Mouse (Mus musculus) CH12.LX (cell line): ENCODE measurements around the gene Senp6. TPM values are rescaled to one million over a fixed set of nuclear protein-coding genes. Genes with fewer than 3 reads are reported as not detected.

Experiments
- DNase-seq: peaks from one replicate; pipeline ENCODE4 v3.0.0-alpha.2; 2013; ENCODE audit errors: extremely low read depth
- H3K27ac ChIP-seq: 2 replicates; pipeline ENCODE4 v1.5.1; 2012; ENCODE audit warnings: low read depth, mild to moderate bottlenecking, control low read depth, moderate library complexity; ENCODE audit not compliant: insufficient read depth
- H3K27me3 ChIP-seq: replicated peaks from 2 replicates; pipeline ENCODE3; 2012; ENCODE audit warnings: inconsistent platforms
- H3K36me3 ChIP-seq, 2 experiments: replicated peaks in 1 of 2; 2 replicates each; pipeline versions ENCODE3 to v1.6.1; 2012; ENCODE audit warnings: inconsistent platforms in 1 of 2, low read length in 1 of 2, mild to moderate bottlenecking in 1 of 2, mixed read lengths in 1 of 2, moderate library complexity in 1 of 2; ENCODE audit not compliant: control insufficient read depth in 1 of 2, insufficient read depth in 1 of 2
- H3K4me1 ChIP-seq, 2 experiments: 2 replicates each; pipeline ENCODE4 v1.6.1; 2012; ENCODE audit warnings: inconsistent platforms in 1 of 2, moderate library complexity in 1 of 2; ENCODE audit not compliant: insufficient read depth in 2 of 2, control insufficient read depth in 1 of 2
- H3K4me2 ChIP-seq: 2 replicates; pipeline ENCODE4 v1.6.1; 2012; ENCODE audit warnings: low read depth, mild to moderate bottlenecking, control low read depth; ENCODE audit not compliant: poor library complexity, insufficient read depth, severe bottlenecking
- H3K4me3 ChIP-seq, 3 experiments: fragments of 150-350 bp in 1 of 3; sonication (generic) in 1 of 3; replicated peaks in 1 of 3; 2 replicates each; pipeline versions ENCODE3 to v1.5.1; 2011 to 2012; ENCODE audit warnings: low read depth in 2 of 3, low read length in 2 of 3, mild to moderate bottlenecking in 2 of 3, moderate library complexity in 2 of 3, control low read depth in 1 of 3, improper control_type of control experiment in 1 of 3, inconsistent platforms in 1 of 3, mixed read lengths in 1 of 3; ENCODE audit not compliant: poor library complexity in 1 of 3
- H3K79me2 ChIP-seq: replicated peaks from 2 replicates; pipeline ENCODE4 v1.6.1; 2012; ENCODE audit warnings: mild to moderate bottlenecking, moderate library complexity; ENCODE audit not compliant: control insufficient read depth, poor library complexity, insufficient read depth, severe bottlenecking; ENCODE audit errors: extremely low read depth
- H3K9ac ChIP-seq: 2 replicates; pipeline ENCODE4 v1.6.1; 2012; ENCODE audit warnings: low read depth, mild to moderate bottlenecking, control low read depth, moderate library complexity; ENCODE audit not compliant: insufficient read depth
- H3K9me3 ChIP-seq: replicated peaks from 2 replicates; pipeline ENCODE3; 2012; ENCODE audit warnings: low read length, inconsistent platforms, mixed read lengths
- BHLHE40 ChIP-seq: IDR thresholded peaks from 2 replicates; pipeline ENCODE4 v1.6.1; 2011; ENCODE audit warnings: mild to moderate bottlenecking, low read depth, low read length, improper control_type of control experiment
- CHD1 ChIP-seq: IDR thresholded peaks from 2 replicates; pipeline ENCODE4 v1.6.1; 2012; ENCODE audit warnings: low read depth, low read length, improper control_type of control experiment, inconsistent platforms
- CHD2 ChIP-seq: IDR thresholded peaks from 2 replicates; pipeline ENCODE4 v1.6.1; 2011; ENCODE audit warnings: low read length, improper control_type of control experiment
- CTCF ChIP-seq, 2 experiments: IDR thresholded peaks in 1 of 2; conservative IDR thresholded peaks in 1 of 2; 2 replicates each; pipeline ENCODE4 v1.5.1; 2011 to 2012; ENCODE audit warnings: low read depth in 2 of 2, low read length in 2 of 2, improper control_type of control experiment in 1 of 2, inconsistent platforms in 1 of 2, mild to moderate bottlenecking in 1 of 2, moderate library complexity in 1 of 2
- HCFC1 ChIP-seq: IDR thresholded peaks from 2 replicates; pipeline ENCODE4 v1.6.1; 2012; ENCODE audit warnings: low read depth, mild to moderate bottlenecking, inconsistent platforms, low read length, improper control_type of control experiment
- IRF4 ChIP-seq: IDR thresholded peaks from 2 replicates; pipeline ENCODE4 v1.6.1; 2014; ENCODE audit warnings: low read depth, mild to moderate bottlenecking, inconsistent platforms, low read length, improper control_type of control experiment
- JUN ChIP-seq: IDR thresholded peaks from 2 replicates; pipeline ENCODE4 v1.6.1; 2011; ENCODE audit warnings: low read depth, mild to moderate bottlenecking, low read length, improper control_type of control experiment, moderate library complexity; ENCODE audit not compliant: insufficient read depth
- JUND ChIP-seq: conservative IDR thresholded peaks from 2 replicates; pipeline ENCODE4 v1.6.1; 2011; ENCODE audit warnings: low read depth, low read length, improper control_type of control experiment
- KAT2A ChIP-seq: IDR thresholded peaks from 2 replicates; pipeline ENCODE4 v1.6.1; 2012; ENCODE audit warnings: low read length, improper control_type of control experiment, inconsistent platforms; ENCODE audit not compliant: insufficient replicate concordance
- MAFK ChIP-seq: IDR thresholded peaks from 2 replicates; pipeline ENCODE4 v1.6.1; 2011; ENCODE audit warnings: low read length, improper control_type of control experiment; ENCODE audit not compliant: insufficient replicate concordance
- MAX ChIP-seq: IDR thresholded peaks from 2 replicates; pipeline ENCODE4 v1.6.1; 2011; ENCODE audit warnings: low read length, improper control_type of control experiment
- MAZ ChIP-seq: IDR thresholded peaks from 2 replicates; pipeline ENCODE4 v1.6.1; 2012; ENCODE audit warnings: low read depth, mild to moderate bottlenecking, inconsistent platforms, low read length, improper control_type of control experiment, moderate library complexity
- MXI1 ChIP-seq: IDR thresholded peaks from 2 replicates; pipeline ENCODE4 v1.6.1; 2011; ENCODE audit warnings: mild to moderate bottlenecking, low read depth, low read length, improper control_type of control experiment
- MYC ChIP-seq: IDR thresholded peaks from 2 replicates; pipeline ENCODE4 v1.6.1; 2011; ENCODE audit warnings: low read depth, mild to moderate bottlenecking, improper control_type of control experiment, low read length
- NELFE ChIP-seq: IDR thresholded peaks from 2 replicates; pipeline ENCODE4 v1.6.1; 2011; ENCODE audit warnings: low read depth, low read length, improper control_type of control experiment
- NRF1 ChIP-seq: IDR thresholded peaks from 2 replicates; pipeline ENCODE4 v1.6.1; 2014; ENCODE audit warnings: low read depth, mild to moderate bottlenecking, inconsistent platforms, low read length, improper control_type of control experiment, moderate library complexity
- POLR2A ChIP-seq: IDR thresholded peaks from 2 replicates; pipeline ENCODE4 v1.6.1; 2011; ENCODE audit warnings: low read depth, mild to moderate bottlenecking, improper control_type of control experiment, low read length
- SIN3A ChIP-seq: IDR thresholded peaks from 2 replicates; pipeline ENCODE4 v1.6.1; 2012; ENCODE audit warnings: low read length, improper control_type of control experiment, inconsistent platforms
- SMC3 ChIP-seq: IDR thresholded peaks from 2 replicates; pipeline ENCODE4 v1.6.1; 2011; ENCODE audit warnings: low read depth, low read length, improper control_type of control experiment
- TBP ChIP-seq: conservative IDR thresholded peaks from 2 replicates; pipeline ENCODE4 v1.6.1; 2011; ENCODE audit warnings: low read depth, low read length, improper control_type of control experiment
- TCF12 ChIP-seq: IDR thresholded peaks from 2 replicates; pipeline ENCODE4 v1.6.1; 2014; ENCODE audit warnings: low read depth, mild to moderate bottlenecking, inconsistent platforms, low read length, improper control_type of control experiment
- UBTF ChIP-seq: IDR thresholded peaks from 2 replicates; pipeline ENCODE4 v1.6.1; 2012; ENCODE audit warnings: low read depth, mild to moderate bottlenecking, inconsistent platforms, low read length, improper control_type of control experiment, moderate library complexity
- USF1 ChIP-seq: IDR thresholded peaks from 2 replicates; pipeline ENCODE4 v1.6.1; 2014; ENCODE audit warnings: low read depth, mild to moderate bottlenecking, inconsistent platforms, low read length, improper control_type of control experiment
- ZKSCAN1 ChIP-seq: IDR thresholded peaks from 2 replicates; pipeline ENCODE4 v1.6.1; 2012; ENCODE audit warnings: low read depth, inconsistent platforms, low read length, improper control_type of control experiment, borderline replicate concordance
- ZNF384 ChIP-seq: IDR thresholded peaks from 2 replicates; pipeline ENCODE4 v1.6.1; 2012; ENCODE audit warnings: low read depth, low read length, improper control_type of control experiment, inconsistent platforms
- dilution Hi-C: fragments of 300-500 bp; cut with MboI; formaldehyde crosslinking; loops from 2 replicates; pipeline ENCODE4 v1.14.3; 2020; ENCODE audit warnings: low sequenced_read_pairs; ENCODE audit not compliant: extremely low pct_unique_long_range_greater_than_20kb, extremely low pct_ligation_motif_present
- in situ Hi-C: fragments of 300-500 bp; cut with MboI; formaldehyde crosslinking; loops from 3 replicates; pipeline ENCODE4 v1.14.3; 2019; ENCODE audit warnings: low sequenced_read_pairs, low pct_ligation_motif_present, low pct_unique_long_range_greater_than_20kb, mixed read lengths
- polyA plus RNA-seq: library from polyadenylated mRNA; unstranded; fragments of >175 nt; gene quantifications from 2 replicates; pipeline ENCODE4 v1.2.1, GENCODE M21; 2012; ENCODE audit warnings: low read depth; ENCODE audit not compliant: insufficient read length
- total RNA-seq, 2 experiments: library from RNA; depleted of rRNA; stranded (reverse); fragments of 300-350 nt in 1 of 2; fragments of >200 nt in 1 of 2; gene quantifications; 2 replicates each; pipeline ENCODE4 v1.2.3; 2012 to 2014

Senp6 gene
- total and polyA plus RNA-seq, 3 experiments = 97.5 to 167 (median 113) TPM

GRCm38 (mm10) chr9:80149594-80149993 lies 82.9 kb downstream of the Senp6 start:
- in situ Hi-C loops = no loop called here
- no peak for TF ChIP-seq JUN
- no peak for TF ChIP-seq ZNF384
- TF ChIP-seq MXI1 = no peak
- no peak overlapping the region for H3K9ac ChIP-seq
- no peak for DNase-seq
- no peaks in the 10 kb centered on the region for H3K4me1 ChIP-seq
- H3K27me3 ChIP-seq = no peaks in the 10 kb centered on the region
- H3K4me2 ChIP-seq = no peak overlapping the region
- H3K9me3 ChIP-seq = no peaks in the 10 kb centered on the region
- peaks cover 13 to 67% of the 10 kb centered on the region in 2 experiments for H3K36me3 ChIP-seq
- H3K27ac ChIP-seq = no peak overlapping the region
- H3K4me3 ChIP-seq = no peak overlapping the region
- no peaks in the 10 kb centered on the region for H3K79me2 ChIP-seq
- dilution Hi-C loops = no loop called here

GRCm38 (mm10) chr9:80155277-80155676 lies 88.6 kb downstream of the Senp6 start:
- TF ChIP-seq TBP (no peak), HCFC1 (no peak), MXI1 (no peak), MAFK (no peak), KAT2A (no peak), NELFE (no peak), IRF4 (no peak), SMC3 (no peak), SIN3A (no peak)
- H3K4me3 ChIP-seq = no peak overlapping the region
- no peak overlapping the region for H3K27ac ChIP-seq
- in situ Hi-C loops (no loop called here), dilution Hi-C loops (no loop called here)
- peaks cover 4 to 29% of the 10 kb centered on the region in 2 experiments for H3K36me3 ChIP-seq
- no peaks in the 10 kb centered on the region for H3K27me3 ChIP-seq
- no peaks in the 10 kb centered on the region for H3K4me1 ChIP-seq
- no peaks in the 10 kb centered on the region for H3K9me3 ChIP-seq
- DNase-seq = no peak
- no peak overlapping the region for H3K9ac ChIP-seq
- H3K4me2 ChIP-seq = no peak overlapping the region
- no peaks in the 10 kb centered on the region for H3K79me2 ChIP-seq

DNA sequence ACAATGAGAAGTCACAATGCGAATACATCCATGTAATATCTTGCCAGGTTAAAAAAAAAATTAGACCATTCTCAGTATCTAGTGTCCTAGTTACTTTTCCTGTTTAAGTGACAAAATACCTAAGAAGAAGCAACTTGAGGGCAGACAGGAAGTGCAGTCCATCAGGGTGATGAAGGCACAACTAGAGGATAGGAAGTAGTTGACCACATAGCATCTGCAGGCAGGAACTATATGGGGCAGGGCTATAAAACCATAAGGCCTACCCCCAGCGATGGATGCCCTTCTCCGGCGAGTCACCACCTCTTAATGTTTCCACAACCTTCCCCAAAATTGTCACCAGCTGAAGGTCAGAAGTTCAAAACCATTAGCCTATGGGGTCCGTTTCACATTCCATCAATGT lies 90.1 kb downstream of the Senp6 start:
- Histone ChIP-seq H3K27me3 (no peaks in the 10 kb centered on the region), H3K4me2 (no peak overlapping the region), H3K4me1 (no peaks in the 10 kb centered on the region), H3K36me3 (peaks cover 2 to 21% of the 10 kb centered on the region in 2 experiments), H3K27ac (no peak overlapping the region), H3K4me3 (no peak overlapping the region), H3K79me2 (no peaks in the 10 kb centered on the region), H3K9ac (no peak overlapping the region), H3K9me3 (no peaks in the 10 kb centered on the region)
- in situ Hi-C loops (no loop called here), dilution Hi-C loops (no loop called here)
- DNase-seq = no peak
- TF ChIP-seq TCF12 (no peak), CHD2 (no peak), JUND (no peak), MAZ (no peak), KAT2A (no peak), MAFK (no peak), USF1 (no peak), BHLHE40 (no peak), CTCF (conservative IDR thresholded peaks at IDR 0.05 in 1 of 2, IDR thresholded peaks at IDR 0.05 in 1 of 2; ENCODE audit: low read depth in 2 of 2, low read length in 2 of 2) (no peak), MYC (no peak), ZKSCAN1 (no peak), HCFC1 (no peak), MAX (no peak), IRF4 (no peak), UBTF (no peak), POLR2A (no peak), NRF1 (no peak), CHD1 (no peak)
